Mouse (Mus musculus): Measurements from ENCODE around the gene Trabd2b. TPM values are rescaled to one million over a fixed set of nuclear protein-coding genes. Genes with fewer than 3 reads are reported as not detected.

The Trabd2b gene
- polyA plus RNA-seq, 1 experiment from 2014 or later, result 0.56 TPM

Other genes starting within 250 kb of the Trabd2b start
- not detected in 2 replicates for gene Skint11, start 243.3 kb upstream of the Trabd2b start, polyA plus RNA-seq (2015; fragmentation: Nextera tagmentation; extraction: Ambion mirVana)